Mouse (Mus musculus) forebrain, embryonic 14.5 days (tissue): ENCODE data around the gene Efna1. TPM values are rescaled to one million over a fixed set of nuclear protein-coding genes. Genes with fewer than 3 reads are reported as not detected.

ENCODE experiments used
- ATAC-seq: fragments of 200-750 bp; cut with Nextera tagmentation; 2 replicates; pipeline ENCODE4 v1.8.0; 2017; ENCODE audit warnings: mild to moderate bottlenecking, moderate library complexity
- DNase-seq: peaks from one replicate; pipeline ENCODE4 v3.0.0-alpha.2; 2015; ENCODE audit warnings: low spot score
- H3K27ac ChIP-seq: fragments of 300-500 bp; sonication (generic); 2 replicates; pipeline ENCODE4 v1.5.1; 2014; ENCODE audit warnings: low read depth, mild to moderate bottlenecking, control low read depth, low read length, moderate library complexity
- H3K27me3 ChIP-seq: fragments of 300-500 bp; sonication (generic); replicated peaks from 2 replicates; pipeline ENCODE4 v1.6.1; 2014; ENCODE audit warnings: low read length, control low read depth, mixed read lengths; ENCODE audit not compliant: control insufficient read depth, insufficient read depth
- H3K36me3 ChIP-seq: fragments of 300-500 bp; sonication (generic); 2 replicates; pipeline ENCODE4 v1.6.1; 2014; ENCODE audit warnings: low read length, control low read depth; ENCODE audit not compliant: control insufficient read depth, insufficient read depth
- H3K4me1 ChIP-seq: fragments of 300-500 bp; sonication (generic); 2 replicates; pipeline ENCODE4 v1.6.1; 2014; ENCODE audit warnings: antibody characterized with exemption, low read length, control low read depth; ENCODE audit not compliant: control insufficient read depth, insufficient read depth
- H3K4me2 ChIP-seq: fragments of 300-500 bp; sonication (generic); 2 replicates; pipeline ENCODE4 v1.6.1; 2014; ENCODE audit warnings: mild to moderate bottlenecking, control low read depth, low read length
- H3K4me3 ChIP-seq: fragments of 300-500 bp; sonication (generic); 2 replicates; pipeline ENCODE4 v1.5.1; 2014; ENCODE audit warnings: low read depth, low read length, control low read depth
- H3K9ac ChIP-seq: fragments of 300-500 bp; sonication (generic); 2 replicates; pipeline ENCODE4 v1.6.1; 2014; ENCODE audit warnings: mild to moderate bottlenecking, low read length, control low read depth, moderate library complexity
- H3K9me3 ChIP-seq: fragments of 300-500 bp; sonication (generic); replicated peaks from 2 replicates; pipeline ENCODE4 v1.6.1; 2016; ENCODE audit warnings: low read length, control low read depth, mixed read lengths; ENCODE audit not compliant: control insufficient read depth
- WGBS: fragments of 180-500 bp; shearing (Covaris S2); extraction: QIAGEN DNeasy Blood & Tissue Kit; methylation state at CpG from one replicate; pipeline ENCODE4 v1.1.7; 2014; 5-methylcytosine and 5-hydroxymethylcytosine counted together
- microRNA counts: library from miRNA; unstranded; fragments of <30 nt; microRNA quantifications from one replicate; lab custom pipeline; 2016
- microRNA-seq: library from miRNA; unstranded; fragments of <30 nt; microRNA quantifications from one replicate; pipeline ENCODE4, GENCODE M21; 2016
- polyA plus RNA-seq: library from polyadenylated mRNA; unstranded; fragments of >200 nt; fragmentation: Nextera tagmentation; extraction: Ambion mirVana; gene quantifications from 2 replicates; pipeline ENCODE4 v1.2.1, GENCODE M21; 2014

Efna1 gene
- polyA plus RNA-seq, 1 experiment from 2014 or later: 10.5 TPM

DNA sequence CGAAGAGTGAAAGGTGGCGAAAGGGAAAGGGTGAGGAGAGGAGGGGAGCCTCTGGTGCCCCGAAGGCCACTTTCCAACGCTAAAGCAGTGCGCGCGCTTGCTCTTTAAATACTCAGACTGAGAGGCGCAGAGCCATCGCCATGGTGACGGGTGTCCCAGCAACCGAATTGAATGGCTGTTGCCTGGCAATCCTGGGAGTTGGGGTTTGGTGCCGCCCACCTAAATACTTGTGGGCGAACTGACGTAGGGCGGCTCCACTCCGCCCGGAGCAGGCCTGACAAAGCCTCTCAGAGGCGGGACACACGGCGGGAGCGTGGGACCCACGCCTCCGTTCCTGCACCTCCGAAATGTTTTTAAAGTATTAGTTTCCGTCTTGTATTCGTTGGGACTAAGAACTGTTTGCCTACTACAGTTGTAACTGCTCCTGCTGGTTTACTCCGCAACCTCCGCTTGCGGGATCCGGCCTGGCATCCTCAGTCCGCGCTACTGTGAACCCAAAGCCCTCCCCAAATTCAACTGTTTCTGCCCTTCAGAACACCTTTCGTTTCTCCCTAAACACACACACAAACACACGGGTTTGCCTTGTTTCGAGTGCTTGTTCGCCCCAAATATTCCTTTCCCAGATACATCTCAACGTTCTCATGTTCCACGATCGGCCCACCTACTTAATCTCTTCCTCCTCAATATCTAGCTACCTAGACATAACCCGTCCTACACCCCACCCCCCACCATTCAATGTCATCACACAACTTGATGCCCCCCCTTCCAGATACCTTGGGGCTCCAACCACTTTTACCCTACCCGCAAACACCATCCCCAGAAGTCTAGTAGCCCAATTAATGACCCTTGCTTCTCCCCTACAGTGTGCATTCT lies 53.4 kb downstream of the Efna1 start:
- peak overlapping the region; percentile 94 for H3K27ac ChIP-seq
- H3K27me3 ChIP-seq: no peaks in the 10 kb centered on the region
- H3K9ac ChIP-seq: peak overlapping the region; percentile 85
- peak overlapping the region; percentile 72 for H3K4me2 ChIP-seq
- H3K4me3 ChIP-seq: peak overlapping the region; percentile 62
- no peaks in the 10 kb centered on the region for H3K9me3 ChIP-seq
- DNase-seq (peak; percentile 99), ATAC-seq (peak; percentile 85)
- WGBS: under 1% methylated on average over 41 of the region's 41 CpGs
- peaks cover 45% of the 10 kb centered on the region for H3K4me1 ChIP-seq
- H3K36me3 ChIP-seq: peaks cover 21% of the 10 kb centered on the region

- H3K9ac ChIP-seq: peak within 1 kb of the TSS; percentile 85
- WGBS: under 1% methylated on average over 21 of the region's 21 CpGs
- no peaks in the 10 kb centered on the region for H3K27me3 ChIP-seq
- DNase-seq (no peak), ATAC-seq (no peak; the same call in 1 of the 2 replicates)
- H3K27ac ChIP-seq: peak within 1 kb of the TSS; percentile 94
- H3K4me1 ChIP-seq: peaks cover 45% of the 10 kb centered on the region
- H3K4me3 ChIP-seq: peak within 1 kb of the TSS; percentile 62
- peaks cover 27% of the 10 kb centered on the region for H3K36me3 ChIP-seq
- peak within 1 kb of the TSS; percentile 72 for H3K4me2 ChIP-seq
- H3K9me3 ChIP-seq: no peaks in the 10 kb centered on the region
Observed at GRCm38 (mm10) chr3:89226900-89227299, 54.0 kb downstream of the Efna1 start, which contains the start of gene Mtx1. Gene Mtx1, minus strand, starts transcription at chr3:89227088.

DNA sequence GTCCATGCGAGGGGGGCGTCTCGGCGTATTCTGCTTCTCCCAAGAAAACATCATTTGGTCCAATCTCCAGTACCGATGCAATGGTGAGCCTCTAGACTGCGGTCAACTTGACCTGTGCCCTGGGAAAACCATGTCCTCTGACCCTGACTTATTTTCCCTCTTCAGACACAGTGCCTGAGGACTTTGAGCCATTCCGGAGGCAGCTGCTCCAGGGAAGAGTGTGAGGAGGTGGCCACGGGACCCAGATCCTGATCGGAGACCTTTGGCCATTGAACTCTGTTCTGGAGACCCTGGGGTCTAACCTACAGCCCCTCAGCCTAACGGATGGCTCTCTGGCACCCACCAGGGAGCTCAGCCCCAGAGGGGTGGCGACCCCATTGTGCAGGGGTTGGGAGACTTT lies 54.6 kb downstream of the Efna1 start:
- H3K27me3 ChIP-seq: no peaks in the 10 kb centered on the region
- under 1% methylated on average over 11 of the region's 11 CpGs for WGBS
- peaks cover 46% of the 10 kb centered on the region for H3K4me1 ChIP-seq

GRCm38 (mm10) chr3:89225918-89226317 lies 55.0 kb downstream of the Efna1 start:
- H3K9ac ChIP-seq: peak overlapping the region; percentile 85
- 6% methylated on average over 4 of the region's 4 CpGs for WGBS
- H3K4me1 ChIP-seq: peaks cover 48% of the 10 kb centered on the region

More for the DNA sequence above, 54.6 kb downstream of the Efna1 start:
- Histone ChIP-seq H3K4me2 (peak overlapping the region; percentile 72), H3K9ac (peak overlapping the region; percentile 85), H3K36me3 (peaks cover 32% of the 10 kb centered on the region), H3K27ac (peak overlapping the region; percentile 94), H3K9me3 (no peaks in the 10 kb centered on the region), H3K4me3 (peak overlapping the region; percentile 62)
- ATAC-seq (no peak), DNase-seq (no peak)

GRCm38 (mm10) chr3:89225321-89225815 lies 55.6 kb downstream of the Efna1 start:
- Histone ChIP-seq H3K4me1 (peaks cover 48% of the 10 kb centered on the region), H3K4me2 (peak overlapping the region; percentile 72), H3K36me3 (peaks cover 35% of the 10 kb centered on the region), H3K27me3 (no peaks in the 10 kb centered on the region), H3K4me3 (peak overlapping the region; percentile 62), H3K27ac (peak overlapping the region; percentile 94), H3K9ac (peak overlapping the region; percentile 85), H3K9me3 (no peaks in the 10 kb centered on the region)
- no peak for DNase-seq
- no peak for ATAC-seq
- 6% methylated on average over 12 of the region's 12 CpGs for WGBS

More at GRCm38 (mm10) chr3:89225918-89226317, 55.0 kb downstream of the Efna1 start:
- ATAC-seq (peak; percentile 66), DNase-seq (peak; percentile 95)
- Histone ChIP-seq H3K27me3 (no peaks in the 10 kb centered on the region), H3K9me3 (no peaks in the 10 kb centered on the region), H3K4me2 (peak overlapping the region; percentile 72), H3K27ac (peak overlapping the region; percentile 94), H3K36me3 (peaks cover 35% of the 10 kb centered on the region), H3K4me3 (peak overlapping the region; percentile 62)

DNA sequence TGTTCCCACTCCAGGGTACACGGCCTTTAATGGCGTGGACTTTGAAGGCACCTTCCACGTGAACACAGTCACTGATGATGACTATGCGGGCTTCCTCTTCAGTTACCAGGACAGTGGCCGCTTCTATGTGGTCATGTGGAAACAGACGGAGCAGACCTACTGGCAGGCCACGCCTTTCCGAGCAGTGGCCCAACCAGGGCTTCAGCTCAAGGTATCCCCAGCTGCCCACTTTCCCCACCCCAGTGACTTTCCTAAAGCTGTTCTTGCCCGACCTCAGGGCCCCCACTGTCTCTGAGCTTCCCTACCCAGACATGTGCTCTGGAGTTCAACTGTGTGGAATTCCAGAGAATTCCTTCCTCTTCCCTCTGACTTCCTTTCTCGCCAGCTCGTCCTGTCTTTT lies 56.1 kb downstream of the Efna1 start:
- Histone ChIP-seq H3K4me3 (peak overlapping the region; percentile 62), H3K9me3 (no peaks in the 10 kb centered on the region), H3K27ac (peak overlapping the region; percentile 94), H3K9ac (peak overlapping the region; percentile 85), H3K4me1 (peaks cover 48% of the 10 kb centered on the region), H3K4me2 (peak overlapping the region; percentile 72), H3K36me3 (peaks cover 39% of the 10 kb centered on the region), H3K27me3 (no peaks in the 10 kb centered on the region)
- DNase-seq (no peak), ATAC-seq (no peak)
- 17% methylated on average over 11 of the region's 11 CpGs for WGBS

MicroRNA genes within 50 kb of the gene (microRNA counts, 519-probe panel; counts per million panel counts)
- microRNA mmu-miR-92b (lab: Ali Mortazavi, UCI): 4,656 counts per million, percentile 64 among the panel's probes with 10 or more counts

Small RNA genes lying within 50 kb of the gene (microRNA-seq; reads per million reads assigned to microRNA genes)
- gene Mir92b: 2,931 reads per million, percentile 88 among the genes with 10 or more reads in this experiment

Other genes starting within 250 kb of the Efna1 start
- gene Rusc1, start 187.8 kb downstream of the Efna1 start, polyA plus RNA-seq: 49.7 and 65.0 TPM in 2 replicates
- gene Gm43738, start 180.0 kb downstream of the Efna1 start, polyA plus RNA-seq: not detected in 2 replicates
- 337 and 389 TPM in 2 replicates for gene Fdps, start 179.2 kb downstream of the Efna1 start, polyA plus RNA-seq
- 0.06 TPM in 1 of 2 replicates, not detected in the other for gene Pklr, start 145.0 kb downstream of the Efna1 start, polyA plus RNA-seq
- 9.4 and 13.0 TPM in 2 replicates for gene Hcn3, start 120.9 kb downstream of the Efna1 start, polyA plus RNA-seq
- gene Clk2, start 116.3 kb downstream of the Efna1 start, polyA plus RNA-seq: 17.0 and 17.9 TPM in 2 replicates
- gene Scamp3, start 103.7 kb downstream of the Efna1 start, polyA plus RNA-seq: 90.5 and 104 TPM in 2 replicates
- gene Fam189b, start 98.0 kb downstream of the Efna1 start, polyA plus RNA-seq: 14.7 and 21.7 TPM in 2 replicates
- gene Gba, start 78.2 kb downstream of the Efna1 start, polyA plus RNA-seq: 45.6 and 47.9 TPM in 2 replicates
- gene Thbs3, start 66.0 kb downstream of the Efna1 start, polyA plus RNA-seq: 49.9 and 57.2 TPM in 2 replicates
- 156 and 182 TPM in 2 replicates for gene Mtx1, start 54.1 kb downstream of the Efna1 start, polyA plus RNA-seq
- gene Muc1, start 52.1 kb downstream of the Efna1 start, polyA plus RNA-seq: 1.2 and 1.9 TPM in 2 replicates
- gene Krtcap2, start 35.2 kb downstream of the Efna1 start, polyA plus RNA-seq: 197 and 234 TPM in 2 replicates
- 34.0 and 50.3 TPM in 2 replicates for gene Trim46, start 34.8 kb downstream of the Efna1 start, polyA plus RNA-seq
- gene Dpm3, start 21.8 kb downstream of the Efna1 start, polyA plus RNA-seq: 91.5 and 112 TPM in 2 replicates
- 32.4 and 38.4 TPM in 2 replicates for gene Slc50a1, start 10.6 kb downstream of the Efna1 start, polyA plus RNA-seq
- 30.1 and 42.0 TPM in 2 replicates for gene Efna3, start 41.8 kb upstream of the Efna1 start, polyA plus RNA-seq
- 12.3 and 14.6 TPM in 2 replicates for gene Efna4, start 56.9 kb upstream of the Efna1 start, polyA plus RNA-seq
- gene Adam15, start 68.9 kb upstream of the Efna1 start, polyA plus RNA-seq: 13.4 and 19.3 TPM in 2 replicates
- 0.08 and 0.15 TPM in 2 replicates for gene Dcst2, start 80.8 kb upstream of the Efna1 start, polyA plus RNA-seq
- 0.78 and 0.83 TPM in 2 replicates for gene Dcst1, start 84.1 kb upstream of the Efna1 start, polyA plus RNA-seq
- gene Zbtb7b, start 113.6 kb upstream of the Efna1 start, polyA plus RNA-seq: 0.28 and 0.41 TPM in 2 replicates
- not detected in 2 replicates for gene Lenep, start 121.7 kb upstream of the Efna1 start, polyA plus RNA-seq
- gene Flad1, start 130.7 kb upstream of the Efna1 start, polyA plus RNA-seq: 34.9 and 41.0 TPM in 2 replicates
- 200 and 269 TPM in 2 replicates for gene Cks1b, start 137.2 kb upstream of the Efna1 start, polyA plus RNA-seq
- gene Shc1, start 137.3 kb upstream of the Efna1 start, polyA plus RNA-seq: 9.9 and 11.8 TPM in 2 replicates
- gene Pygo2, start 149.1 kb upstream of the Efna1 start, polyA plus RNA-seq: 35.2 and 41.1 TPM in 2 replicates
- 7.7 and 8.3 TPM in 2 replicates for gene Pbxip1, start 155.6 kb upstream of the Efna1 start, polyA plus RNA-seq
- 84.4 and 90.2 TPM in 2 replicates for gene Pmvk, start 173.4 kb upstream of the Efna1 start, polyA plus RNA-seq
- gene Kcnn3, start 239.0 kb upstream of the Efna1 start, polyA plus RNA-seq: 4.8 and 6.1 TPM in 2 replicates